Mouse (Mus musculus): Measurements from ENCODE around the gene Gm9803. TPM values are rescaled to one million over a fixed set of nuclear protein-coding genes. Genes with fewer than 3 reads are reported as not detected.

The Gm9803 gene
- total RNA-seq (2023): not detected in 4 replicates

DNA sequence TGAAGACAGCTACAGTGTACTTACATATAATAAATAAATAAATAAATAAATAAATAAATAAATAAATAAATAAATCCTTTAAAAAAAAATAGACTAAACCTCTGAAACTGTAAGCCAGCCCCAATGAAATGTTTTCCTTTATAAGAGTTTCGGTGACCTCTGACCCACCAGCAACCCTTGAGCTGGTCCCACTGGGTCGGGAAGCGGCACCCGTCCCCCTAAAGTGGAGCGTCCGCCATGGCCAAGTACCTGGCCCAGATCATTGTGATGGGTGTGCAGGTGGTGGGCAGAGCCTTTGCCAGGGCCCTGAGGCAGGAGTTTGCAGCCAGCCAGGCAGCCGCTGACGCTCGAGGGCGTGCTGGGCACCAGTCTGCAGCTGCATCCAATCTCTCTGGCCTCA lies at the start of gene Gm9803:
Gm9803 (plus strand) TSS at position 154 of the 400 bp plus-strand sequence.

DNA sequence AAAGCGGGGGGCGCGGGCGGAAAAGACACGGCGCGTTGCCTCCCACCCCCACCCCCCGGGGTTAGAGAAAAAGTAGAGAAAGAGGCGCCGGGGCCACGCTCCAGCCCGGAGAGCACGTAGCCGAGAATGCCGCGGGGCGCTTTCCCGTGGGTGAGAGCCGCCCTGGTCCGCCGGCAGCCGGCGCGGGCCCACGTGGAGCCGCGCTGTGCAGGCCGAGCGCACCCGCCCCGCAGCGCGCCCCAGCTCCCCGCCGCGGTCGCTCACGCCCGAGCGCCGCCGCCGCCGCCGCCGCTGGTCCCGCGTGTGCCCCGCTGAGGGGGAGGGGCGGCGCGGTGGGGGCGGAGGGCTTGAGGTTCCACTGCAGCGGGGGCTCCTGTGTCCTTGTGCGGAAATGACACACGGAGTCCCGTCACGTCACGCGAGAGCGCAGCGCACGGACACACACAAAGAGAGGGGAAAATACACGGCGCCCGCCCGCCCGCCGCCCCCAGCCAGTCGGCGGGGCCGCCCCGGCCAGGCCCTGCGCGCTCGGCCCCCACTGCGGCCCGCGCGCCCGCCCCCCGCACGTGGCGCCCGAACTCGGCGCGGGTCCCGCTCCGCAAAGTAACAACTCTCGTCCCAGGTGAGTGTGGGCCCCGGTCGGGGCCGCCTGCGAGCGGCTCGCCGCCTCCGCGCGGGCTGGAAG lies 45.0 kb upstream of the Gm9803 start, which contains the start of gene Bend3:
Bend3 (plus strand) TSS at position 81 of the 685 bp plus-strand sequence.

DNA sequence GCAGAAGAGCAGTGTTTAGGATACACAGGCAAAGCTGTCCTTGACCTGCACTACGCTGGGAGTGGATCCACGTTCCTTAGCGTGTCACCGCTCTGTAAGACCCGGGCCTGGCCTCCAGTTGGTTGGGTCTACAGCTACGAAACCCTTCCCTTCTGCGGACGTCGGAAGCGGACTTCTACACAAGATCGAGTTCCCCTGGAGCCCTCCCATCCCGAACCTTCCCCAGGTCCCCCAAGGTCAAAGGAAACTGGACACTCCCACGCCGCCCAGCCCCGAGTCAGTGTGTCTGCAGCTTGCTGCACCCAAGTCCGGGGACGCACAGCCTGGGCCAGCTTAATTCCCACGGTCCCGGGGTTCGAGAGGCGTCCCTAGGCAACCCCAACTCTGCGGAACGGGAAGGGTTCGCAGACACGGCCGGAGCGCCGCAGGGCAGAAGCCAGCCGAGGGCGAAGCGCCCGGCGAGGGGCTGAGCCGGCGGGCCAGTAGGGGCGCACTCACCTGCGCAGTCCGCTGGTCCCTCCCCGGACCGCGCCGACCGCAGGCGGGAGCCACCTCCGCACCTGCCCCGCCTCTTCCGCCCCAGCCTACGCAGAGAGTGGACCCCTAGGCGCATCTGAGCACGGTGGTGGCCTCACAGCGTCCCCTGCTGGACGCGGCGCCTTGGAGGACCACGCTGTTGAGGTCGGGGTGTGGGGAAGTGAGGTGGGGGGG lies 16.7 kb downstream of the Gm9803 start, which contains the start of gene 1700021F05Rik:
1700021F05Rik (minus strand) TSS at position 553 of the 711 bp plus-strand sequence.

Other genes with a start within 250 kb of the Gm9803 start
- 10.6 to 16.6 TPM (median 13.5 TPM) in 4 replicates for gene Bend3, start 45.3 kb upstream of the Gm9803 start, total RNA-seq (2023)
- gene 1700021F05Rik, start 16.9 kb downstream of the Gm9803 start, total RNA-seq (2023): 10.3 to 14.4 TPM (median 11.2 TPM) in 4 replicates
- 593 to 672 TPM (median 647 TPM) in 4 replicates for gene Cd24a, start 54.2 kb downstream of the Gm9803 start, total RNA-seq (2023)